Mouse (Mus musculus) frontal cortex, postnatal 25 days (tissue): ENCODE data around the gene Phf12.
A peak's percentile ranks its signal among the peaks of the same experiment; 100 is the strongest.
"Not testable (repeated sequence)": the region's sequence is repeated elsewhere in the genome, so short reads cannot be mapped to it uniquely, and the experiment has no call there.

Experiments used
- DNase-seq, 2 experiments: peaks; one replicate each; pipeline ENCODE4 v3.0.0; 2022; ENCODE audit warnings: low spot score in 2 of 2

The Phf12 gene

GRCm38 (mm10) chr11:78031947-78032808 lies 49.6 kb downstream of the Phf12 start, which contains the start of gene Dhrs13:
Gene Dhrs13, plus strand, starts transcription at chr11:78032280.
- peak; percentile 77 to 85 for DNase-seq

- no peak for DNase-seq
Measured at GRCm38 (mm10) chr11:78032809-78033195, 50.2 kb downstream of the Phf12 start.

- DNase-seq: no peak
Measured at GRCm38 (mm10) chr11:78033931-78034617, 51.5 kb downstream of the Phf12 start.

- no peak for DNase-seq
Measured at GRCm38 (mm10) chr11:78036791-78037190, 54.2 kb downstream of the Phf12 start.

- DNase-seq: no peak
Measured at GRCm38 (mm10) chr11:78037831-78038752, 55.5 kb downstream of the Phf12 start, which contains the start of gene Flot2. Gene Flot2, plus strand, starts transcription at chr11:78037931.

- DNase-seq: no peak
Measured at GRCm38 (mm10) chr11:78040878-78041277, 58.3 kb downstream of the Phf12 start.

GRCm38 (mm10) chr11:78042290-78042870 lies 59.8 kb downstream of the Phf12 start:
- not testable (repeated sequence) for DNase-seq

- peak in 1 of 2 experiments; percentile 29 for DNase-seq
Measured at GRCm38 (mm10) chr11:78044758-78045251, 62.3 kb downstream of the Phf12 start.

- not testable (repeated sequence) for DNase-seq
Measured at GRCm38 (mm10) chr11:78048637-78049036, 66.1 kb downstream of the Phf12 start.

- no peak for DNase-seq
Measured at GRCm38 (mm10) chr11:78053078-78053477, 70.5 kb downstream of the Phf12 start.

GRCm38 (mm10) chr11:78056946-78057345 lies 74.4 kb downstream of the Phf12 start:
- no peak for DNase-seq

GRCm38 (mm10) chr11:78059833-78060757 lies 77.5 kb downstream of the Phf12 start:
- DNase-seq: peak; percentile 18 to 49

GRCm38 (mm10) chr11:78062563-78062962 lies 80.0 kb downstream of the Phf12 start:
- DNase-seq: no peak

- no peak for DNase-seq
Measured at GRCm38 (mm10) chr11:78065906-78066305, 83.4 kb downstream of the Phf12 start.

GRCm38 (mm10) chr11:78066641-78067040 lies 84.1 kb downstream of the Phf12 start:
- DNase-seq: no peak

- no peak for DNase-seq
Measured at GRCm38 (mm10) chr11:78067566-78067965, 85.0 kb downstream of the Phf12 start.

GRCm38 (mm10) chr11:78069130-78069529 lies 86.6 kb downstream of the Phf12 start:
- no peak for DNase-seq

GRCm38 (mm10) chr11:78069646-78070045 lies 87.1 kb downstream of the Phf12 start:
- no peak for DNase-seq

- DNase-seq: no peak
Measured at GRCm38 (mm10) chr11:78071938-78072337, 89.4 kb downstream of the Phf12 start.
